Mouse (Mus musculus): Measurements from ENCODE around the gene Slc18a3. TPM values are rescaled to one million over a fixed set of nuclear protein-coding genes. Genes with fewer than 3 reads are reported as not detected.
A peak's percentile ranks its signal among the peaks of the same experiment; 100 is the strongest.

The Slc18a3 gene
- polyA plus RNA-seq, 1 experiment from 2014 or later, result not detected

DNA sequence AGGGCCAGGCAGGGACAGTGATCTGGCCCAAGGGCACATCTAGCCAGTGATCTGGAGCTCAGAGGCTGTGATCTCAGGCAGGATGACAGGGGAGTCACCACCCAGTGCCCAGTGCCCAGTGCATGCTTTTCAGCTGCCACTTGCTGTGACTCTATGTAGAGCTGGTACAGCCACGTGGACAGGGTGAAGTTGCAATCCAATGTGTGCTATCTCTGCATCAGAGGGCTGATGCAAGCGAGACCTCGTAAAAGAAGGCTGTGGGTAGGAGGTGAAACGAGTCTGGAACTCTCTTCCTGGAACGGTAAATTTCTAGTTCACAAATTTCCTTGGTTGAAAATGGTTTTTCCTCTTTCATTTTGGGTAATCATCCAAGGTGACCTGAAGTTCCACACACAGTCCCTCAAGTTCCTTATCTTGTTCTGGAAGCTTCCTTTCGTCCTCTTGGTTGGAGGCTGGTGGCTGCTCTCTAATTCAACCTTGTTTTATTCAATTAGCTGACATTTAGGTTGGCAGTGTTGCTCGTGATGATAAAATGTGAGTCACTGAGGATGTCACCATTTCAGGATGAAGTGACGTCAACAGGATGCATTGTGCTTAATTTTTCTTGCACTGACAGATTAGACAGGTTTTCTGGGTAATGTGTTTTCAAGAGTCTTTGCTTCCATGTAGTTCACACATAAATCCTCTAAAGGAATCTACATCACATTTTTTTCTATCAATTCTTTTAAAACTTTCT is 31.6 kb upstream of the Slc18a3 start:
- 30% methylated on average over 8 of the region's 8 CpGs for WGBS (ENCODE audit: insufficient replicate concordance)
- ATAC-seq (ENCODE audit: insufficient read depth), result no peak
- H3K4me1 ChIP-seq (replicated peaks), result no peaks in the 10 kb centered on the region; the same call in 1 of the 2 replicates

DNA sequence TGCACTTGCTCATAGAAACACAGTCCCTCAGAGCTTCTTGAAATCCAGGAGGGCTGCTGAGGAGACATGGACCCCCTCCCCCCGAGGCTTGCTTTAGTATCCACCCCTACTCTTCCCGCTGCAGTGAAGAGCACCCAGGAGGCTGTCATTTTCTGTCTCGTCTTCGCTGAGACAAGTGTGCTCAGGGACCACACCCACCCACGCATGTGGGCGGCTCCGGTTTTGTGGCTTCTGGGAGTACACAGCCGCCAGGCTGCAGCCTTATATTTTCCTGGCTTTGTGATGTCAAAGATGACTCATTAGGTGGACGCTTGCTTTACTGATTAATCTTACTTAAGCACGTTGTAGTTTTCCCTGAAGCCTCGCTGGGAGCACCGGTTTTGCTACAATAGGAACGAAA is 27.9 kb upstream of the Slc18a3 start:
- Histone ChIP-seq H3K4me3 (replicated peaks) (no peak overlapping the region), H3K36me3 (replicated peaks) (no peaks in the 10 kb centered on the region), H3K9me3 (replicated peaks) (no peaks in the 10 kb centered on the region), H3K4me1 (replicated peaks) (no peaks in the 10 kb centered on the region; the same call in 1 of the 2 replicates), H3K9ac (no peak overlapping the region), H3K4me2 (peak overlapping the region; percentile 29), H3K27me3 (peaks cover 30% of the 10 kb centered on the region), H3K27ac (replicated peaks) (no peak overlapping the region)
- 7% methylated on average over 13 of the region's 13 CpGs for WGBS (ENCODE audit: insufficient replicate concordance)
- ATAC-seq (ENCODE audit: insufficient read depth), result no peak

More for the DNA sequence above, 31.6 kb upstream of the Slc18a3 start:
- no peaks in the 10 kb centered on the region for H3K9me3 ChIP-seq (replicated peaks)
- peaks cover 23% of the 10 kb centered on the region for H3K27me3 ChIP-seq
- no peak overlapping the region for H3K9ac ChIP-seq
- H3K36me3 ChIP-seq (replicated peaks), result no peaks in the 10 kb centered on the region
- H3K4me3 ChIP-seq (replicated peaks), result no peak overlapping the region
- no peak overlapping the region for H3K27ac ChIP-seq (replicated peaks)
- H3K4me2 ChIP-seq, result no peak overlapping the region

- H3K4me2 ChIP-seq, result no peak overlapping the region
- H3K27ac ChIP-seq (replicated peaks), result no peak overlapping the region
- no peaks in the 10 kb centered on the region for H3K9me3 ChIP-seq (replicated peaks)
- H3K4me1 ChIP-seq (replicated peaks), result no peaks in the 10 kb centered on the region
- H3K36me3 ChIP-seq (replicated peaks), result no peaks in the 10 kb centered on the region
- ATAC-seq (ENCODE audit: insufficient read depth), result no peak
- WGBS (ENCODE audit: insufficient replicate concordance), result 7% methylated on average over 3 of the region's 3 CpGs
- peaks cover 6% of the 10 kb centered on the region; the same call in 1 of the 2 replicates for H3K27me3 ChIP-seq
- no peak overlapping the region for H3K9ac ChIP-seq
- H3K4me3 ChIP-seq (replicated peaks), result no peak overlapping the region
These were observed 17.4 kb upstream of the Slc18a3 start for GRCm38 (mm10) chr14:32482061-32482460.

DNA sequence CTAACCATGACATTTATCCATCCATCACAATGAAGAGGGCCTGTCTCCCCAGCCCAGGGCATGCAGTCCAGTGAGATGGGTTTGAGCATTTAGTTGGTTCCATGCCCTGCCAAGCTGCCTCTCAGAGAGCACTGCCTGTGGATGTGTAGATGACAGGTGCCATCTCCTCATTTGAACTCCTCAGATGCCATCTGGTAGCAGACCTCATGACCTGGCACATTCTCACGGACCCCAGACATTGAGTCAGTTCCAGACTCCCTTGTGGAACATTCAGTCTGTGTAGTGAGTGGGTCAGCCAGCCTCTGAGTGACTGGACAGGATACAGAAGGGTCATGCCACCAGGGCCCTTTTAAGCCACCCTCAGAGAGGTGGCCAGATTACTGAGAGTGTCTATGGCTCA is 12.9 kb upstream of the Slc18a3 start:
- Histone ChIP-seq H3K27me3 (0 out of 2 replicates have a peak, but pooled peaks cover 3% of the 10 kb centered on the region), H3K27ac (replicated peaks) (no peak overlapping the region), H3K9ac (no peak overlapping the region), H3K9me3 (replicated peaks) (no peaks in the 10 kb centered on the region), H3K4me2 (no peak overlapping the region), H3K4me3 (replicated peaks) (no peak overlapping the region), H3K36me3 (replicated peaks) (no peaks in the 10 kb centered on the region), H3K4me1 (replicated peaks) (no peaks in the 10 kb centered on the region)
- 25% methylated on average over 1 of the region's 1 CpGs for WGBS (ENCODE audit: insufficient replicate concordance)
- ATAC-seq (ENCODE audit: insufficient read depth), result no peak

GRCm38 (mm10) chr14:32476559-32476958 is 11.9 kb upstream of the Slc18a3 start:
- no peak overlapping the region for H3K4me2 ChIP-seq
- 0 out of 2 replicates have a peak, but pooled peaks cover 3% of the 10 kb centered on the region for H3K27me3 ChIP-seq
- ATAC-seq (ENCODE audit: insufficient read depth), result no peak
- no peak overlapping the region for H3K9ac ChIP-seq
- no peaks in the 10 kb centered on the region for H3K36me3 ChIP-seq (replicated peaks)
- no peak overlapping the region for H3K27ac ChIP-seq (replicated peaks)
- 46% methylated on average over 6 of the region's 6 CpGs for WGBS (ENCODE audit: insufficient replicate concordance)
- no peak overlapping the region for H3K4me3 ChIP-seq (replicated peaks)
- H3K4me1 ChIP-seq (replicated peaks), result no peaks in the 10 kb centered on the region
- H3K9me3 ChIP-seq (replicated peaks), result no peaks in the 10 kb centered on the region

GRCm38 (mm10) chr14:32472996-32473395 is 8.3 kb upstream of the Slc18a3 start:
- Histone ChIP-seq H3K4me1 (replicated peaks) (no peaks in the 10 kb centered on the region), H3K9me3 (replicated peaks) (no peaks in the 10 kb centered on the region), H3K27me3 (no peaks in the 10 kb centered on the region; the same call in none of the 2 replicates), H3K4me2 (no peak overlapping the region), H3K9ac (no peak overlapping the region), H3K36me3 (replicated peaks) (no peaks in the 10 kb centered on the region), H3K4me3 (replicated peaks) (no peak overlapping the region), H3K27ac (replicated peaks) (no peak overlapping the region)
- no peak for ATAC-seq (ENCODE audit: insufficient read depth)
- 9% methylated on average over 4 of the region's 4 CpGs for WGBS (ENCODE audit: insufficient replicate concordance)

- H3K9ac ChIP-seq, result no peak overlapping the region
- no peaks in the 10 kb centered on the region for H3K9me3 ChIP-seq (replicated peaks)
- 9% methylated on average over 5 of the region's 5 CpGs for WGBS (ENCODE audit: insufficient replicate concordance)
- H3K27ac ChIP-seq (replicated peaks), result no peak overlapping the region
- H3K4me2 ChIP-seq, result no peak overlapping the region
- 0 out of 2 replicates have a peak, but pooled peaks cover 2% of the 10 kb centered on the region for H3K4me1 ChIP-seq (replicated peaks)
- H3K4me3 ChIP-seq (replicated peaks), result no peak overlapping the region
- no peaks in the 10 kb centered on the region for H3K36me3 ChIP-seq (replicated peaks)
- H3K27me3 ChIP-seq, result peaks cover 52% of the 10 kb centered on the region
- ATAC-seq (ENCODE audit: insufficient read depth), result no peak
These were observed 3.0 kb upstream of the Slc18a3 start for GRCm38 (mm10) chr14:32467606-32468005.

DNA sequence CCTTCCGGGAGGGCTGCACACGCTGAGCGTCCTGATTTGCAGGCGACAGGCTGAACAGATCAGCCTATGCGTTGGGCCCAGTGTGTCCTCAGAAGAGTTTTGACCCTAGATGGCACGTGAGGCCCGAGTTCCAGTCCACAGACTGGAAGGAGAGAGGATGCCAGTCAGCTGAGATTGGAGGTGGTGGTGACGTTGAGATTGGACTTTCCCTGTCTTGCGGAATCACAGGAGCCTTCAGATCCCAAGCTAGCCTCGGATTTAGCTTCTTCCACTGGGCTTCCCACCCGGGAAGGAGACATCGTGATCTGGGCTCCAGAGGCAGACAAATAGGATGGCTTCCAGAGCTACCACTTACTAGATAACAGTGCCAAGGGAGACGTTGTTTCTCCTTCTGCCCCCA is 1.2 kb upstream of the Slc18a3 start, which contains the start of gene Chat:
Chat (minus strand) TSS at position 101 of the 400 bp plus-strand sequence.
- H3K4me1 ChIP-seq (replicated peaks), result 0 out of 2 replicates have a peak, but pooled peaks cover 2% of the 10 kb centered on the region
- no peak within 1 kb of the TSS for H3K9ac ChIP-seq
- no peaks in the 10 kb centered on the region for H3K9me3 ChIP-seq (replicated peaks)
- WGBS (ENCODE audit: insufficient replicate concordance), result 14% methylated on average over 13 of the region's 13 CpGs
- no peak within 1 kb of the TSS for H3K27ac ChIP-seq (replicated peaks)
- no peak for ATAC-seq (ENCODE audit: insufficient read depth)
- no peak within 1 kb of the TSS for H3K4me3 ChIP-seq (replicated peaks)
- H3K36me3 ChIP-seq (replicated peaks), result no peaks in the 10 kb centered on the region
- peaks cover 69% of the 10 kb centered on the region for H3K27me3 ChIP-seq
- no peak within 1 kb of the TSS for H3K4me2 ChIP-seq

DNA sequence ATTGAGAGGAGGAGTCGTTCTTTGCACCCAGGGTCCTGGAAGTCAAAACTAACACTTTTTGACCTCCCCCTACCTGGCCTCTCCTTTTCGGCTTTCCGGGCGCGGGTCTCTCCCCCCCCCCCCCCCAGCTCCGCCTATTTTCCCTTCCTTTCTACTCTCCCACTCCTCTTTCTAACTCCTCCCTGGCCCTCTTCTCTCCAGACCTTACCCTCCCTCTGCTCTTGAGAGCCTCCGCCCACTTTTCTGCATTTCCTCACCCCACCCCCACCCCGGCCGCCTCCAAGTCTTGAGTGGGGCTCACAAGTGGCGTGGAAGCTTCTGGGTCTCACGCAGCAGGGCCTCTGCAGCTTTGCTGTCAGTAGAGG is 838 bp upstream of the Slc18a3 start:
- ATAC-seq (ENCODE audit: insufficient read depth), result no peak
- H3K4me1 ChIP-seq (replicated peaks), result 0 out of 2 replicates have a peak, but pooled peaks cover 2% of the 10 kb centered on the region
- H3K36me3 ChIP-seq (replicated peaks), result no peaks in the 10 kb centered on the region
- H3K4me2 ChIP-seq, result no peak overlapping the region
- no peak overlapping the region for H3K9ac ChIP-seq
- no peak overlapping the region for H3K27ac ChIP-seq (replicated peaks)
- peaks cover 73% of the 10 kb centered on the region for H3K27me3 ChIP-seq
- H3K4me3 ChIP-seq (replicated peaks), result no peak overlapping the region
- 1% methylated on average over 8 of the region's 11 CpGs for WGBS (ENCODE audit: insufficient replicate concordance)
- H3K9me3 ChIP-seq (replicated peaks), result no peaks in the 10 kb centered on the region

DNA sequence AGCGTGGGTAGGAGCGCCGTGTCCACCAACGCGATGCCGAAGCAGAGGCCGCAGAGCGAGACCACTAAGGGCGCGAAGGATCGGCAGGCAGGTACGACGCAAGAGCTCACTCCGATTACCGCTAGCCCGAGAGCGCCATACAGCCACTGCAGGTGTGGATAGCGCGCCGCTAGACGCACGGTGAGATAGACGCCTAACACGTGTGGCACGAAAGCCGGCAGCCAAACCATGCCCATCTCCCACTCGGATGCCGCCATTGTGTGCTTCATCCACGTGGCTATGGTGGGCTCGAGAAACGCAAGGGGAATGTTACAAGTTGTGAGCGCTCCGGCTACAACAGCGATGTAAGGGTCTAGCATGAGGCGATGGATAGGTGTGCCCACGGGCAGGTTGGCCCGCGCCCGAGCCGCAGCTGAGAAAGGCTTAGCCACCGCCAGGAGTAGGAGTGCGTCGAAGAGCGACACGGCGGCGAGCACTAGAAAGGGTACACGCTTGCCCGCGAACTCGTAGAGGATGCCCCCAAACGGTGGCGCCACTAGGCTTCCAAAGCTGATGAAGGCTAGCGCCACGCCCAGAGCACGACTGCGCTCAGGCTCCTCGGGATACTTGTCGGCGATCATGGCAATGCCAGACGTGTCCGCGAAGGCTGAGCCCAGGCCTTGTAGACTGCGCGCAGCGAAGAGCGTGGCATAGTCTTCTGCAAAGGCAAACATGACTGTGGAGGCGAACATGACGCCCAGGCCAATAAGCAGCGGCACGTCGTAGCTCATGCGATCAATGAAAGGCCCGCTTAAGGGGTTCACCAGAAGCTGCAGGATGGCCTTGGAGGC is 1.2 kb downstream of the Slc18a3 start:
- no peak overlapping the region for H3K9ac ChIP-seq
- H3K9me3 ChIP-seq (replicated peaks), result no peaks in the 10 kb centered on the region
- no peaks in the 10 kb centered on the region for H3K36me3 ChIP-seq (replicated peaks)
- peaks cover 93% of the 10 kb centered on the region for H3K27me3 ChIP-seq
- no peak overlapping the region for H3K4me2 ChIP-seq
- H3K4me1 ChIP-seq (replicated peaks), result 0 out of 2 replicates have a peak, but pooled peaks cover 2% of the 10 kb centered on the region
- no peak overlapping the region for H3K4me3 ChIP-seq (replicated peaks)
- no peak overlapping the region for H3K27ac ChIP-seq (replicated peaks)
- WGBS (ENCODE audit: insufficient replicate concordance), result 5% methylated on average over 74 of the region's 74 CpGs
- ATAC-seq (ENCODE audit: insufficient read depth), result no peak

DNA sequence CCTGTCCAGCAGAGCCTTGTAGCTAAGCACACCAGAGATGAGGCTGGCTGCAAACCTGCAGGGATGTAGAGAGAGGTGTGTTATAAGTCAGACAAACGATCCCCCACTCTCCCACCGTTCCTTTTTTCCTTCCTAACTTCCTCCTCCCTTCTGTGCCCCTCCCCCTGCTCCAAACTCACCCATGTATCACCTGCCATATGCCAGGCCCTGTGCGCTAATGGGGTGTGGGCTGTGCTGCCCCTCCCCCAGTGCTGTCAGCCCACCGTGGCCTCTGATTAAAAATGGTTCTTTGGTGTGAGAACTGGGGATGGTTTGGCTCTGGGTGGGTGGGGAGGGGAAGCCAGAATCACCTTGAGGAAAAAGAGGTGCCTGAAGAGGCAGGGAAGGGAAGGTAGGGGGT is 12.1 kb downstream of the Slc18a3 start:
- 11% methylated on average over 4 of the region's 4 CpGs for WGBS (ENCODE audit: insufficient replicate concordance)
- no peak for ATAC-seq (ENCODE audit: insufficient read depth)

More for the DNA sequence above, 12.1 kb downstream of the Slc18a3 start:
- Histone ChIP-seq H3K27me3 (peaks cover 6% of the 10 kb centered on the region; the same call in 1 of the 2 replicates), H3K27ac (replicated peaks) (no peak overlapping the region), H3K9me3 (replicated peaks) (no peaks in the 10 kb centered on the region), H3K9ac (no peak overlapping the region), H3K36me3 (replicated peaks) (no peaks in the 10 kb centered on the region), H3K4me3 (replicated peaks) (no peak overlapping the region), H3K4me1 (replicated peaks) (no peaks in the 10 kb centered on the region), H3K4me2 (no peak overlapping the region)

Data from liver, embryonic 15.5 days (tissue).